Mouse (Mus musculus) liver, embryonic 14.5 days (tissue): ENCODE results near the gene Fgfr2. TPM values are rescaled to one million over a fixed set of nuclear protein-coding genes. Genes with fewer than 3 reads are reported as not detected.

Experiments
- ATAC-seq: fragments of 200-750 bp; cut with Nextera tagmentation; 2 replicates; pipeline ENCODE4 v1.8.0; 2017; ENCODE audit warnings: moderate number of reproducible peaks, mild to moderate bottlenecking, moderate library complexity; ENCODE audit not compliant: insufficient read depth
- DNase-seq, 3 experiments: peaks; one replicate each; pipeline ENCODE4 v3.0.0-alpha.2; 2012 to 2013; ENCODE audit warnings: low read depth in 3 of 3, low spot score in 3 of 3
- H3K27ac ChIP-seq: fragments of 300-500 bp; sonication (generic); 2 replicates; pipeline ENCODE4 v1.5.1; 2014; ENCODE audit warnings: moderate library complexity, mild to moderate bottlenecking, control low read depth, inconsistent platforms
- H3K27me3 ChIP-seq: fragments of 300-500 bp; sonication (generic); 2 replicates; pipeline ENCODE4 v1.6.1; 2014; ENCODE audit warnings: mild to moderate bottlenecking, low read length, moderate library complexity; ENCODE audit not compliant: control insufficient read depth, insufficient read depth
- H3K36me3 ChIP-seq: fragments of 300-500 bp; sonication (generic); replicated peaks from 2 replicates; pipeline ENCODE4 v1.6.1; 2014; ENCODE audit warnings: low read depth; ENCODE audit not compliant: control insufficient read depth, insufficient read depth
- H3K4me1 ChIP-seq, 2 experiments: fragments of 200-500 bp in 1 of 2; fragments of 300-500 bp in 1 of 2; sonication (generic) in 1 of 2; replicated peaks; 2 replicates each; pipeline ENCODE4 v1.6.1; 2012 to 2014; ENCODE audit warnings: antibody characterized with exemption in 1 of 2, inconsistent platforms in 1 of 2, low read length in 1 of 2; ENCODE audit not compliant: control insufficient read depth in 2 of 2, insufficient read depth in 2 of 2
- H3K4me2 ChIP-seq: fragments of 300-500 bp; sonication (generic); 2 replicates; pipeline ENCODE4 v1.6.1; 2014; ENCODE audit warnings: low read depth, mild to moderate bottlenecking, control low read depth, moderate library complexity
- H3K4me3 ChIP-seq, 2 experiments: fragments of 200-500 bp in 1 of 2; fragments of 300-500 bp in 1 of 2; sonication (generic) in 1 of 2; 2 replicates each; pipeline ENCODE4 v1.5.1; 2012 to 2014; ENCODE audit warnings: low read depth in 2 of 2, low read length in 2 of 2, mild to moderate bottlenecking in 2 of 2, control low read depth in 1 of 2, inconsistent platforms in 1 of 2, moderate library complexity in 1 of 2; ENCODE audit not compliant: insufficient read depth in 1 of 2
- H3K9ac ChIP-seq: fragments of 300-500 bp; sonication (generic); replicated peaks from 2 replicates; pipeline ENCODE4 v1.6.1; 2014; ENCODE audit warnings: mild to moderate bottlenecking, control low read depth, moderate library complexity
- H3K9me3 ChIP-seq: fragments of 300-500 bp; sonication (generic); 2 replicates; pipeline ENCODE4 v1.6.1; 2016; ENCODE audit warnings: low read length, mixed read lengths; ENCODE audit not compliant: control insufficient read depth
- CTCF ChIP-seq: IDR thresholded peaks from 2 replicates; pipeline ENCODE4 v1.5.1; 2016; ENCODE audit warnings: antibody characterized with exemption, low read depth, control low read depth
- EP300 ChIP-seq: IDR thresholded peaks from 2 replicates; pipeline ENCODE4 v1.6.1; 2016; ENCODE audit warnings: antibody characterized with exemption, low read depth
- WGBS: fragments of 180-500 bp; shearing (Covaris S2); extraction: QIAGEN DNeasy Blood & Tissue Kit; methylation state at CpG from one replicate; pipeline ENCODE4 v1.1.7; 2014; ENCODE audit not compliant: insufficient replicate concordance; 5-methylcytosine and 5-hydroxymethylcytosine counted together
- polyA plus RNA-seq, 2 experiments: library from polyadenylated mRNA; depleted of rRNA in 1 of 2; stranded (reverse) in 1 of 2; unstranded in 1 of 2; fragments of >200 nt; fragmentation: Nextera tagmentation in 1 of 2; extraction: Ambion mirVana in 1 of 2; gene quantifications; 2 replicates each; pipeline versions ENCODE4 v1.2.1 to v1.2.3; 2012 to 2014

The Fgfr2 gene
- polyA plus RNA-seq, 2 experiments = 7.9 to 8.8 TPM

DNA sequence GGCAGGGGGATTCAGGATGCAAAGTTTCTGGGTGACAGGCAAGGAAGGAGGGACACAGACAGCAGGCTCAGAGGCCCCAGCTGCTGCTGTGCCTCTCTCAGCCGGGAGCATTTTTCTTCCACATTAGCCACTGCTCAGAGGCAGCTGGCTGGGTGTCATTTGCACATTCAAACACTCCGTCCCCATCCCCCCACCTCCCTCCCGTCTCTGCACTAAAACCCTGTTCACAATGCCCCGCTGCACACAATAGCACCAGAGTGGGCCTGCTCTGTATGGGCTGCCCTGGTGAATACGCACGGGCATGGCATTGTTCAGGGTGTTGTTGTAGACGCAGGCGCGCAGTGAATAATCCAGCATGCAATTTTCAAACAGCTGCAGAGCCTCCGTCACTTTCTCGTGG lies 875.6 kb downstream of the Fgfr2 start:
- no peak overlapping the region for H3K4me2 ChIP-seq
- H3K4me1 ChIP-seq = peaks cover 0 to 5% of the 10 kb centered on the region in 2 experiments; a peak in 2 of 4 replicates
- no peak overlapping the region for H3K4me3 ChIP-seq
- H3K36me3 ChIP-seq = no peaks in the 10 kb centered on the region
- no peaks in the 10 kb centered on the region for H3K9me3 ChIP-seq
- H3K9ac ChIP-seq = no peak overlapping the region
- TF ChIP-seq CTCF (no peak), EP300 (no peak)
- 66% methylated on average over 11 of the region's 11 CpGs for WGBS
- no peak for DNase-seq
- H3K27ac ChIP-seq = no peak overlapping the region
- no peaks in the 10 kb centered on the region for H3K27me3 ChIP-seq
- no peak for ATAC-seq

DNA sequence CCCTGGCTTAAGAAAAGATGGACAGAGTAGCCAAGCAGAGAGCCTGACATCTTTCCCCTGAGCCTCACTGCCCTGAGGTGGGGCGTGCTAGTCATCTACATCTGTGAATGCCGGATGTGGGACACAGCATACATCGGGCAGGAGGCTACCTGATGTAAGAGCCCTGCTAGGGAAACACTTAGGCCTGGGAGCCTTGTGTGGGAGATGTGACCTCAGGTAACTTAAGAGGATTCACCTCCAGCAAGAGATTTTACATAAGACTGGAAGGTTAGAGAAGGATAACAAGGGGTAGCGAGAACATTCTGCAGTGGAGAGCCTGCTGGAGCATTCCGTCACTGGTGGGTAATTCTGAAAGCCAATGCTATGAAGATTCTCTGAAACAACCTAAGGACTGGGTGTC lies 876.1 kb downstream of the Fgfr2 start:
- Histone ChIP-seq H3K4me1 (peaks cover 0 to 5% of the 10 kb centered on the region in 2 experiments; a peak in 2 of 4 replicates), H3K4me3 (no peak overlapping the region), H3K4me2 (no peak overlapping the region), H3K27me3 (no peaks in the 10 kb centered on the region), H3K36me3 (no peaks in the 10 kb centered on the region), H3K9me3 (no peaks in the 10 kb centered on the region), H3K27ac (no peak overlapping the region), H3K9ac (no peak overlapping the region)
- no peak for DNase-seq
- WGBS = 79% methylated on average over 5 of the region's 5 CpGs
- ATAC-seq = no peak
- no peak for TF ChIP-seq CTCF
- TF ChIP-seq EP300 = no peak

DNA sequence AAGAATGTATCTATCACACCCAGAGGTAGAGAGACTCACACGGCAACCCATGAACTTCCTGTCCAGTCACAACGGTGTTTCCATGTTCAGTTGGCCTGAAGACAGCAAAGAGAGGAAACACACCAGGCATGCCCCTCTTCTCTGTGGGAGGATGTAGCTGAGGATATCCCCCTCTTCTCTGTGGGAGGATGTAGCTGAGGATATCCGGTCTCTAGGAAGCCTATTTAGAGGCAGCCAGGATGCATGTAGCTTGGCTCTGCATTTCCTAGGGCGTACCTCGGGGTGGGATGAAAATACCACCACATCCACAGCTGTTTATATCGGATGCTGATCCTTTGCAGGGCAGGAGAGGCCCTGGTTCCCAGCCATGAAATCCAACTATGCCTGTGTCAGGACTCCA lies 877.4 kb downstream of the Fgfr2 start:
- peaks cover 0 to 5% of the 10 kb centered on the region in 2 experiments; a peak in 2 of 4 replicates for H3K4me1 ChIP-seq
- H3K9ac ChIP-seq = no peak overlapping the region
- no peak for ATAC-seq
- no peak for TF ChIP-seq EP300
- TF ChIP-seq CTCF = no peak
- H3K27me3 ChIP-seq = no peaks in the 10 kb centered on the region
- WGBS = 61% methylated on average over 6 of the region's 6 CpGs
- H3K36me3 ChIP-seq = no peaks in the 10 kb centered on the region
- no peak overlapping the region for H3K4me2 ChIP-seq
- no peak overlapping the region for H3K4me3 ChIP-seq
- no peak for DNase-seq
- H3K27ac ChIP-seq = no peak overlapping the region
- H3K9me3 ChIP-seq = no peaks in the 10 kb centered on the region

DNA sequence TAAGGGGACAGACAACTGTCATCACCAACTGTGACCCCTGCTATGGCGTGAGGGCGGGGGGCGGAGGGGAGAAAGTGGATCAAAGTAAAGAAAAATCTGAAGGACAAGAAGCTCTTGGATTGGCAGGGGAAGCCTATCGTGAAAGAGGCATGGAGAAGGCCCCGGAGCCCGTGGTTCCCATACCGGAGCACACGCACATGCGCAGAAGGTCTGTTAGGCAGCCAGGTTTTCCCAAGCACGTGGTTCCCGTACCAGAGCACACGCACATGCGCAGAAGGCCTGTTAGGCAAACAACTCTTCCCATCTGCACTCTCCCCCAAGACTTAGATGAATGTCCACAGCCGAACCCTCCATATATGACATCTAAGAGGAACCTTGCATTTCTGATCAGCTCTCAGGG lies 878.5 kb downstream of the Fgfr2 start:
- ATAC-seq (no peak), DNase-seq (no peak)
- H3K36me3 ChIP-seq = no peaks in the 10 kb centered on the region
- H3K4me1 ChIP-seq = peaks cover 0 to 3% of the 10 kb centered on the region in 2 experiments; a peak in 1 of 4 replicates
- H3K27me3 ChIP-seq = no peaks in the 10 kb centered on the region
- H3K4me2 ChIP-seq = no peak overlapping the region
- H3K4me3 ChIP-seq = no peak overlapping the region
- WGBS = 79% methylated on average over 14 of the region's 14 CpGs
- TF ChIP-seq CTCF = no peak
- TF ChIP-seq EP300 = no peak
- no peak overlapping the region for H3K9ac ChIP-seq
- no peaks in the 10 kb centered on the region for H3K9me3 ChIP-seq
- no peak overlapping the region for H3K27ac ChIP-seq

DNA sequence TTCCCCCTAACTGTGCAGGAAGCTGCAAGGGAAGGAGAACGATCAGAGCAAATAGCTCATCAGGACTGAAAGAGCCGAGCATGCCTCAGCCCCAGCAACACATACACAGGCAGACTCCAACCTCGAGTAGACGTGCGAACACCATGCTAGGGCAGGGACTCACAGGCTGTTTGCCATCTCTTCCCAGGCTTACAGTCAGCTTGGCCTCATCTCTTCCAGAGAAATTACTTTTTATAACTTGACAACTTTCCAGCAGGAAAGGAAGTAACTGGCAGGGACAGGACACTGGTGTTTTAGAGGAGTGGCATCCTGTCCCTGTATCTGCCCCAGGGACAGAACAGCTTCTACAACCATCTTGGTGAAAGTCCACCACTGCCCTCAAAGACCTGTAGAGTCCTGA lies 879.9 kb downstream of the Fgfr2 start:
- Histone ChIP-seq H3K4me3 (no peak overlapping the region), H3K9me3 (no peaks in the 10 kb centered on the region), H3K27ac (no peak overlapping the region), H3K4me1 (peaks cover 0 to 3% of the 10 kb centered on the region in 2 experiments; a peak in 1 of 4 replicates), H3K27me3 (no peaks in the 10 kb centered on the region), H3K36me3 (no peaks in the 10 kb centered on the region), H3K4me2 (no peak overlapping the region), H3K9ac (no peak overlapping the region)
- WGBS = 64% methylated on average over 5 of the region's 5 CpGs
- no peak for DNase-seq
- no peak for TF ChIP-seq CTCF
- no peak for TF ChIP-seq EP300
- no peak for ATAC-seq
